Mouse (Mus musculus): Measurements from ENCODE around the gene Ptbp1. TPM values are rescaled to one million over a fixed set of nuclear protein-coding genes. Genes with fewer than 3 reads are reported as not detected.
"Not testable (repeated sequence)": the region's sequence is repeated elsewhere in the genome, so short reads cannot be mapped to it uniquely, and the experiment has no call there.

Gene Ptbp1
- polyA plus RNA-seq, 2 experiments: 262 to 536 TPM

DNA sequence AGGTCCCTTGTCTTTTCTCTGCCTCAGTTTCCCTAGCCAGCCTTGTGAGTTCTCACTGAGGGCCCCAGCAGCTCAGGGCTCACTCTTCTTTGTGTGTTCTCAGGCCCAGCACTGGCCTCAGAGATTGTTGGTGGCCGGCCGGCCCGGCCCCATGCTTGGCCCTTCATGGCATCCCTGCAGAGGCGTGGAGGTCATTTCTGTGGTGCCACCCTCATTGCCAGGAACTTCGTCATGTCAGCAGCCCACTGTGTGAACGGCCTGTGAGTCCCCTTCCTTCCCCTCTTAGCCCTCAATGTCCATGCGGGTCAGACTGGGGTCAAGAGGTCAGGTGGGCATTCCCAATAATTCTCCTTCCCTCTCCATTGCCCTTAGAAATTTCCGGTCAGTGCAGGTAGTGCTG is 32.4 kb downstream of the Ptbp1 start:
- DNase-seq (ENCODE audit: low spot score): no peak
- TF ChIP-seq POLR2A (IDR thresholded peaks at IDR 0.05; ENCODE audit: borderline replicate concordance, extremely low read depth, insufficient read depth, insufficient read length): no peak

DNA sequence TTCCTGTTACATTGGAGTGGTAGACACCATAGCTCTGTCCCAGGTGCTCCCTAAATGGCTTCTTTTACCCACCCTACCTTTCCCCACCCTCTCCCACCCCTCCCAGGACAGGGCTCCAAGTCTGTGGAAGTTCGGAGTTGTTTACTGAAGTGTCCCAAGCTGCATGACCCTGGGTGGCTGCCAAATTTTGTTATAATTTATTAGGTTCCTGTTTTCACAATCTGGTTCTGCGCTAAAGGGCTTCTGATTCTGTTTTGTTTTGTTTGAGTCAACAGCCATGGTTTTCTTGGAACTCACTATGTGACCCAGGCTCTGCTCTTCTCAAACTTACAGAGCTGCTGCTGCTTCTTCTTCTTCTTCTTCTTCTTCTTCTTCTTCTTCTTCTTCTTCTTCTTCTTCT is 35.2 kb downstream of the Ptbp1 start:
- Histone ChIP-seq H3K4me3 (replicated peaks; ENCODE audit: low read length) (no peak overlapping the region), H3K9ac (ENCODE audit: low read depth, low read length, severe bottlenecking) (no peak overlapping the region), H3K9me3 (ENCODE audit: control insufficient read depth, low read length) (no peaks in the 10 kb centered on the region), H3K4me1 (ENCODE audit: control insufficient read depth, insufficient read depth, low read length) (no peaks in the 10 kb centered on the region), H3K27ac (replicated peaks; ENCODE audit: low read depth, low read length) (no peak overlapping the region), H3K36me3 (ENCODE audit: control insufficient read depth, insufficient read depth, low read length) (no peaks in the 10 kb centered on the region), H3K27me3 (ENCODE audit: control insufficient read depth, insufficient read depth, low read length) (no peaks in the 10 kb centered on the region), H3K4me2 (replicated peaks; ENCODE audit: low read depth, low read length, severe bottlenecking) (no peak overlapping the region)
- DNase-seq (ENCODE audit: low spot score) (no peak), ATAC-seq (ENCODE audit: low FRiP score, low read depth) (no peak)
- no peak for TF ChIP-seq POLR2A (IDR thresholded peaks at IDR 0.05; ENCODE audit: borderline replicate concordance, extremely low read depth, insufficient read depth, insufficient read length)
- 69% methylated on average over 2 of the region's 2 CpGs for WGBS

More for the DNA sequence above, 32.4 kb downstream of the Ptbp1 start:
- no peak overlapping the region for H3K4me3 ChIP-seq (replicated peaks; ENCODE audit: low read length)
- no peaks in the 10 kb centered on the region for H3K9me3 ChIP-seq (ENCODE audit: control insufficient read depth, low read length)
- H3K4me2 ChIP-seq (replicated peaks; ENCODE audit: low read depth, low read length, severe bottlenecking): no peak overlapping the region
- no peak overlapping the region for H3K9ac ChIP-seq (ENCODE audit: low read depth, low read length, severe bottlenecking)
- ATAC-seq (ENCODE audit: low FRiP score, low read depth): no peak
- 72% methylated on average over 8 of the region's 8 CpGs for WGBS
- no peaks in the 10 kb centered on the region for H3K36me3 ChIP-seq (ENCODE audit: control insufficient read depth, insufficient read depth, low read length)
- no peak overlapping the region for H3K27ac ChIP-seq (replicated peaks; ENCODE audit: low read depth, low read length)
- H3K4me1 ChIP-seq (ENCODE audit: control insufficient read depth, insufficient read depth, low read length): peaks cover 6% of the 10 kb centered on the region; the same call in 1 of the 2 replicates
- H3K27me3 ChIP-seq (ENCODE audit: control insufficient read depth, insufficient read depth, low read length): no peaks in the 10 kb centered on the region

DNA sequence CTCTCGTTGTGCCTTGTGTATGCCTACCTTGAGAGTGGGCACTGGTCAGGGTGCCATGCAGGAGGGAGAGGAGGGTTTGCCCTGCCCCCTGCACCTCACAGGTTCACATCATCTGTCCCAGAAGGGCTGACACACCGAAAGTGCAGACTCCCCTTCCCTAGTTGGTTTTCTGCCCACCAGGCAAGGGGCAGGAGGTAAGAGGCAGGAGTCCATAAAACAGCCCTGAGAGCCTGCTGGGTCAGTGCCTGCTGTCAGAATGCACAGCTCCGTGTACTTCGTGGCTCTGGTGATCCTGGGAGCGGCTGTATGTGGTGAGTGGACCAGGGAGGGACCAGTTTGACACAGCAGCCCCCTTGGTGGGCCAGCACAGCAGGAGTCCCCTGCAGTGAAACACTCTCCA is 36.4 kb downstream of the Ptbp1 start, which contains the start of gene Cfd:
TSS of gene Cfd (plus strand) at position 184 of the 400 bp plus-strand sequence.
- ATAC-seq (ENCODE audit: low FRiP score, low read depth) (no peak), DNase-seq (ENCODE audit: low spot score) (no peak)
- 37% methylated on average over 5 of the region's 5 CpGs for WGBS
- Histone ChIP-seq H3K4me2 (replicated peaks; ENCODE audit: low read depth, low read length, severe bottlenecking) (no peak within 1 kb of the TSS), H3K9me3 (ENCODE audit: control insufficient read depth, low read length) (no peaks in the 10 kb centered on the region), H3K36me3 (ENCODE audit: control insufficient read depth, insufficient read depth, low read length) (peaks cover 8% of the 10 kb centered on the region), H3K27ac (replicated peaks; ENCODE audit: low read depth, low read length) (no peak within 1 kb of the TSS), H3K4me1 (ENCODE audit: control insufficient read depth, insufficient read depth, low read length) (no peaks in the 10 kb centered on the region), H3K27me3 (ENCODE audit: control insufficient read depth, insufficient read depth, low read length) (no peaks in the 10 kb centered on the region), H3K9ac (ENCODE audit: low read depth, low read length, severe bottlenecking) (no peak within 1 kb of the TSS), H3K4me3 (replicated peaks; ENCODE audit: low read length) (no peak within 1 kb of the TSS)
- TF ChIP-seq POLR2A (IDR thresholded peaks at IDR 0.05; ENCODE audit: borderline replicate concordance, extremely low read depth, insufficient read depth, insufficient read length): no peak

DNA sequence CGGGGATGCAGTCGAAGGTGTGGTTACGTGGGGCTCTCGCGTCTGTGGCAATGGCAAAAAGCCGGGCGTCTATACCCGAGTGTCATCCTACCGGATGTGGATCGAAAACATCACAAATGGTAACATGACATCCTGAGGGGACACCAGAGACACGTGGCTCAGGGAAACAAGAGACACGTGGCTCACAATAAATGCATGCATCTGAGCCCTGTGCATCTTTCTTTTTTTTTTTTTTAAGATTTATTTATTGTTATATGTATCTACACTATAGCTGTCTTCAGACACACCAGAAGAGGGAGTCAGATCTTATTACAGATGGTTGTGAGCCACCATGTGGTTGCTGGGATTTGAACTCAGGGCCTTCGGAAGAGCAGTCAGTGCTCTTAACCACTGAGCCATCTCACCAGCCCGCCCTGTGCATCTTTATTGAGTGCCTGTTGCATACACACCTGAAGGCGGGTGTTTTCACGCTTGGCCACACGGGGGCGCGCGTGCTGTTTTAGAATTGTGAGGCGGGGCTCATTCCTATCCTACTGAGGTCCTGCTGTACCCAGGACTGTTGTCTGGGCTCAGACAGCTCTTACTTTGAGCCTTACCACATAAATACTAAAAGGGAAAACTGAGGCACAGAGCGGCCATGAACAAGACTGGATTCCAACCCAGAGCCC is 38.4 kb downstream of the Ptbp1 start:
- peaks cover 27% of the 10 kb centered on the region for H3K36me3 ChIP-seq (ENCODE audit: control insufficient read depth, insufficient read depth, low read length)
- 44% methylated on average over 22 of the region's 22 CpGs for WGBS
- not testable (repeated sequence) for H3K9me3 ChIP-seq (ENCODE audit: control insufficient read depth, low read length); H3K9ac ChIP-seq (ENCODE audit: low read depth, low read length, severe bottlenecking); H3K4me2 ChIP-seq (replicated peaks; ENCODE audit: low read depth, low read length, severe bottlenecking); H3K4me1 ChIP-seq (ENCODE audit: control insufficient read depth, insufficient read depth, low read length); H3K4me3 ChIP-seq (replicated peaks; ENCODE audit: low read length); H3K27ac ChIP-seq (replicated peaks; ENCODE audit: low read depth, low read length); H3K27me3 ChIP-seq (ENCODE audit: control insufficient read depth, insufficient read depth, low read length)
- peak; percentile 68 for DNase-seq (ENCODE audit: low spot score)
- ATAC-seq (ENCODE audit: low FRiP score, low read depth): peak; percentile 30; the same call in 1 of the 2 replicates

DNA sequence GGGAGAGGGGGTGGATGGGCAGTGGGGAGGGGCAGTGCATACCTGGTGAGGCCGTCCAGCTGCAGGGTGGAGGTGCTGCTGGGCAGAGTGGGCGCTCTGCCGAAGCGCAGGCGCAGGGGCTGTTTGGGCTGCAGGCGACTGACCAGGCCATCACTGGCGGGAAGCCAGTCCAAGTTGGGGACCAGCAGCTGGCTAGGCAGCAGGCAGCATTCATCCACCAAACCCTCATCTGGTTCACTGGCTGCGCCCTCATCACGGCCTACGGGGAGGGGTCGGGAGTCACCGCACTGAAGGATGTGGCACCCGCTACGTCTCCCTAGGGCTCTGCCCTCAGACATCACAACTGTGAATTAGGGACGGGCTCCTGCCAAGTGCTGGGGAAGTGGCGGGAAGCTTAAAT is 42.1 kb downstream of the Ptbp1 start:
- no peaks in the 10 kb centered on the region for H3K27me3 ChIP-seq (ENCODE audit: control insufficient read depth, insufficient read depth, low read length)
- H3K36me3 ChIP-seq (ENCODE audit: control insufficient read depth, insufficient read depth, low read length): peaks cover 50% of the 10 kb centered on the region
- H3K4me3 ChIP-seq (replicated peaks; ENCODE audit: low read length): no peak overlapping the region
- 91% methylated on average over 15 of the region's 16 CpGs for WGBS
- H3K9ac ChIP-seq (ENCODE audit: low read depth, low read length, severe bottlenecking): no peak overlapping the region
- TF ChIP-seq POLR2A (IDR thresholded peaks at IDR 0.05; ENCODE audit: borderline replicate concordance, extremely low read depth, insufficient read depth, insufficient read length): no peak
- ATAC-seq (ENCODE audit: low FRiP score, low read depth) (no peak), DNase-seq (ENCODE audit: low spot score) (no peak)
- H3K9me3 ChIP-seq (ENCODE audit: control insufficient read depth, low read length): no peaks in the 10 kb centered on the region
- no peak overlapping the region for H3K4me2 ChIP-seq (replicated peaks; ENCODE audit: low read depth, low read length, severe bottlenecking)
- H3K27ac ChIP-seq (replicated peaks; ENCODE audit: low read depth, low read length): no peak overlapping the region
- H3K4me1 ChIP-seq (ENCODE audit: control insufficient read depth, insufficient read depth, low read length): no peaks in the 10 kb centered on the region

Measured in limb, embryonic 14.5 days (tissue).